Mouse (Mus musculus) hindbrain, postnatal 0 days (tissue): ENCODE results near the gene Rfx7. TPM values are rescaled to one million over a fixed set of nuclear protein-coding genes. Genes with fewer than 3 reads are reported as not detected.
"Not testable (repeated sequence)": the region's sequence is repeated elsewhere in the genome, so short reads cannot be mapped to it uniquely, and the experiment has no call there.

Source experiments
- ATAC-seq: fragments of 200-750 bp; cut with Nextera tagmentation; 2 replicates; pipeline ENCODE4 v1.8.0; 2017; ENCODE audit warnings: mild to moderate bottlenecking, moderate TSS enrichment, moderate library complexity
- DNase-seq: peaks from one replicate; pipeline ENCODE4 v3.0.0-alpha.2; 2015; ENCODE audit warnings: low spot score
- H3K27ac ChIP-seq: fragments of 300-500 bp; sonication (generic); 2 replicates; pipeline ENCODE4 v1.5.1; 2014; ENCODE audit warnings: mild to moderate bottlenecking
- H3K27me3 ChIP-seq: fragments of 300-500 bp; sonication (generic); 2 replicates; pipeline ENCODE4 v1.6.1; 2014; ENCODE audit warnings: low read length, mixed read lengths; ENCODE audit not compliant: insufficient read depth
- H3K36me3 ChIP-seq: fragments of 300-500 bp; sonication (generic); 2 replicates; pipeline ENCODE4 v1.6.1; 2014; ENCODE audit warnings: low read length, mixed read lengths; ENCODE audit not compliant: insufficient read depth
- H3K4me1 ChIP-seq: fragments of 300-500 bp; sonication (generic); 2 replicates; pipeline ENCODE4 v1.6.1; 2014; ENCODE audit warnings: antibody characterized with exemption, low read length, mixed read lengths; ENCODE audit not compliant: insufficient read depth
- H3K4me2 ChIP-seq: fragments of 300-500 bp; sonication (generic); 2 replicates; pipeline ENCODE4 v1.6.1; 2014; ENCODE audit warnings: low read depth, mild to moderate bottlenecking, low read length, moderate library complexity, mixed read lengths
- H3K4me3 ChIP-seq: fragments of 300-500 bp; sonication (generic); 2 replicates; pipeline ENCODE4 v1.5.1; 2014; ENCODE audit warnings: low read length
- H3K9ac ChIP-seq: fragments of 300-500 bp; sonication (generic); replicated peaks from 2 replicates; pipeline ENCODE4 v1.6.1; 2014; ENCODE audit warnings: mild to moderate bottlenecking, low read length, moderate library complexity, mixed read lengths
- H3K9me3 ChIP-seq: fragments of 300-500 bp; sonication (generic); 2 replicates; pipeline ENCODE4 v1.6.1; 2016; ENCODE audit warnings: low read length, mixed read lengths
- CTCF ChIP-seq: IDR thresholded peaks from 2 replicates; pipeline ENCODE4 v1.5.1; 2016; ENCODE audit warnings: antibody characterized with exemption, control low read depth, low read depth
- WGBS: fragments of 180-500 bp; shearing (Covaris S2); extraction: QIAGEN DNeasy Blood & Tissue Kit; methylation state at CpG from one replicate; pipeline ENCODE4 v1.1.7; 2014; 5-methylcytosine and 5-hydroxymethylcytosine counted together
- polyA plus RNA-seq: library from polyadenylated mRNA; unstranded; fragments of >200 nt; fragmentation: Nextera tagmentation; extraction: Ambion mirVana; gene quantifications from 2 replicates; pipeline ENCODE4 v1.2.1, GENCODE M21; 2015
- total RNA-seq: library from RNA; depleted of rRNA; stranded (reverse); fragments of >200 nt; gene quantifications from 2 replicates; pipeline ENCODE4 v1.2.3, GENCODE M21; 2014

Gene Rfx7
- total and polyA plus RNA-seq, 2 experiments from 2014 or later, result 11.9 to 35.2 TPM

GRCm38 (mm10) chr9:72637243-72637642 is 105.2 kb downstream of the Rfx7 start:
- WGBS, result 90% methylated on average over 8 of the region's 8 CpGs
- Histone ChIP-seq H3K4me2 (no peak overlapping the region), H3K27ac (no peak overlapping the region), H3K9ac (no peak overlapping the region), H3K4me1 (peaks cover 8% of the 10 kb centered on the region; the same call in 1 of the 2 replicates), H3K36me3 (no peaks in the 10 kb centered on the region), H3K9me3 (no peaks in the 10 kb centered on the region), H3K27me3 (no peaks in the 10 kb centered on the region), H3K4me3 (no peak overlapping the region)
- ATAC-seq (no peak), DNase-seq (no peak)
- no peak for TF ChIP-seq CTCF

- Histone ChIP-seq H3K9me3 (no peaks in the 10 kb centered on the region), H3K36me3 (no peaks in the 10 kb centered on the region), H3K4me1 (peaks cover 8% of the 10 kb centered on the region; the same call in 1 of the 2 replicates), H3K27ac (peak overlapping the region; percentile 90), H3K27me3 (no peaks in the 10 kb centered on the region), H3K4me2 (peak overlapping the region; percentile 51), H3K9ac (peak overlapping the region; percentile 46), H3K4me3 (peak overlapping the region; percentile 25)
- WGBS, result 39% methylated on average over 9 of the region's 9 CpGs
- TF ChIP-seq CTCF, result no peak
- peak; percentile 80 for ATAC-seq
- DNase-seq, result peak; percentile 69
These were observed 107.2 kb downstream of the Rfx7 start for GRCm38 (mm10) chr9:72638951-72639842.

DNA sequence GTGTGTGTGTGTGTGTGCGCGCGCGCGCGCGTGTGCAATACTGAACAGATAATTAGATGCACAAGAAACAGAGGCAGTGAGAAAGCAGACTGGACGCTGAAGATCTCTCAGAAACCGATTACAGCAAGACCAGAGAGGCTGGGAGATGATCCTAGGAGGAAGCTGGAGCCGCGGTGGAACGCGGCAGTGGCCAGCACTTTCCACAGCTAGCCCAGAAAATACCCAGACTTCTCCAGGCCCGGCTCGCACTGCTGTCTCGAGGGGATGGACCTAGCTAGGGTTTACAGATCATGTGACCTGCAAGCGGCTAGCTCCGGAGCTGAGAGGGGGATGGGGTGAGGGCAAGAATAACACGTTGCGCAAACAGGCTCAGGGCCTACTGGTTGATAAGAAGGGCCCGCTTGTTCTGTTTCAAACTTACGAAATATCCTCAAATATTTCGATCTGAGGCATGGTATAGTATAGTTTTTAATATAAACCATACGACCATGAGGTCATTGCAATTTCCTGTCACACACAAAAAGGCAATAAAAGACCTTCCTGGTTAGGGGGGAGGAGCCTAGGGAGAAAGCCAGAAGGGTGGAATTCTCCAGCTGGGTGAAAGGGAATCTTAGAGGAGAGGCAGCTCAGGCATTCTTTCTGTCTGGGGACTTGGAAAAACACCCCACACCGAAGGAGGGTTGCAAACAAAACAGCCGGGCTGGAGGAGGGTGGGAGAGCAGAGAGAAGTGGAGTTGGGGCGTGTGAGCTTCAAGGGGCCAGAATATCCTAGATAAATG is 108.0 kb downstream of the Rfx7 start:
- peak; percentile 95 for ATAC-seq
- 2% methylated on average over 27 of the region's 27 CpGs for WGBS

GRCm38 (mm10) chr9:72640642-72641041 is 108.6 kb downstream of the Rfx7 start:
- Histone ChIP-seq H3K9ac (0 out of 2 replicates have a peak overlapping the region, but pooled peaks have one; percentile 22), H3K27ac (peak overlapping the region; percentile 90), H3K4me1 (peaks cover 8% of the 10 kb centered on the region; the same call in 1 of the 2 replicates), H3K36me3 (no peaks in the 10 kb centered on the region), H3K9me3 (no peaks in the 10 kb centered on the region), H3K4me3 (no peak overlapping the region), H3K27me3 (no peaks in the 10 kb centered on the region), H3K4me2 (peak overlapping the region; percentile 51)
- DNase-seq (no peak), ATAC-seq (no peak)
- no peak for TF ChIP-seq CTCF
- WGBS, result 13% methylated on average over 7 of the region's 7 CpGs

More for the DNA sequence above, 108.0 kb downstream of the Rfx7 start:
- Histone ChIP-seq H3K9ac (peak overlapping the region; percentile 46), H3K9me3 (no peaks in the 10 kb centered on the region), H3K4me2 (peak overlapping the region; percentile 51), H3K4me3 (peak overlapping the region; percentile 25), H3K27me3 (no peaks in the 10 kb centered on the region), H3K36me3 (no peaks in the 10 kb centered on the region), H3K27ac (peak overlapping the region; percentile 90), H3K4me1 (peaks cover 8% of the 10 kb centered on the region; the same call in 1 of the 2 replicates)
- TF ChIP-seq CTCF, result no peak
- DNase-seq, result peak; percentile 91

- Histone ChIP-seq H3K27ac (peak overlapping the region; percentile 90), H3K4me3 (no peak overlapping the region), H3K9ac (no peak overlapping the region), H3K27me3 (no peaks in the 10 kb centered on the region), H3K4me1 (peaks cover 8% of the 10 kb centered on the region; the same call in 1 of the 2 replicates), H3K9me3 (no peaks in the 10 kb centered on the region), H3K4me2 (no peak overlapping the region), H3K36me3 (no peaks in the 10 kb centered on the region)
- WGBS, result 72% methylated on average over 6 of the region's 6 CpGs
- no peak for TF ChIP-seq CTCF
- no peak for DNase-seq
- no peak for ATAC-seq
These were observed 109.1 kb downstream of the Rfx7 start for GRCm38 (mm10) chr9:72641093-72641680.

- 90% methylated on average over 4 of the region's 4 CpGs for WGBS
- H3K36me3 ChIP-seq, result not testable (repeated sequence)
These were observed 110.9 kb downstream of the Rfx7 start for GRCm38 (mm10) chr9:72642756-72643447.

More at GRCm38 (mm10) chr9:72642756-72643447, 110.9 kb downstream of the Rfx7 start:
- not testable (repeated sequence) for H3K4me3 ChIP-seq, H3K9me3 ChIP-seq, H3K27ac ChIP-seq, H3K27me3 ChIP-seq, H3K4me2 ChIP-seq, ATAC-seq, H3K4me1 ChIP-seq, DNase-seq, H3K9ac ChIP-seq
